Mouse (Mus musculus) heart, adult 2 months (tissue): ENCODE measurements at regions not wholly inside any gene's neighbourhood (a gene's known extent, or its start where the extent isn't known, plus 50 kb on each side); places are given as distances from the start of the nearest gene placed in this dataset.

Experiments
- CTCF ChIP-seq: fragments of 200-600 bp; IDR thresholded peaks from 2 replicates; pipeline ENCODE4 v1.8.1; 2022; ENCODE audit warnings: antibody characterized with exemption, mild to moderate bottlenecking, moderate library complexity
- EP300 ChIP-seq: fragments of 200-500 bp; IDR thresholded peaks from 2 replicates; pipeline ENCODE4 v1.6.1; 2011; ENCODE audit warnings: low read depth, low read length, control low read depth; ENCODE audit not compliant: insufficient read depth
- POLR2A ChIP-seq: fragments of 200-500 bp; IDR thresholded peaks from 2 replicates; pipeline ENCODE4 v1.6.1; 2011; ENCODE audit warnings: mild to moderate bottlenecking, low read depth, low read length, control low read depth; ENCODE audit not compliant: insufficient read depth

GRCm38 (mm10) chr10:111721068-111721467 lies 215.0 kb downstream of the Phlda1 start:
- no peak for TF ChIP-seq CTCF
- no peak for TF ChIP-seq POLR2A
- no peak for TF ChIP-seq EP300
